Mouse (Mus musculus) spleen, adult 2 months (tissue): ENCODE results near the gene Omp. TPM values are rescaled to one million over a fixed set of nuclear protein-coding genes. Genes with fewer than 3 reads are reported as not detected.

Experiments used
- DNase-seq, 2 experiments: peaks; one replicate each; pipeline versions ENCODE4 v3.0.0 to v3.0.0-alpha.2; 2012 to 2021; ENCODE audit warnings: low spot score in 2 of 2, low read depth in 1 of 2
- H3K27ac ChIP-seq: fragments of 200-500 bp; 2 replicates; pipeline ENCODE4 v1.5.1; 2012; ENCODE audit warnings: low read length, inconsistent platforms; ENCODE audit not compliant: insufficient read depth
- H3K27me3 ChIP-seq: fragments of 200-500 bp; 2 replicates; pipeline ENCODE4 v1.6.1; 2012; ENCODE audit warnings: mild to moderate bottlenecking, moderate library complexity, low read length, inconsistent platforms; ENCODE audit not compliant: control insufficient read depth, insufficient read depth
- H3K36me3 ChIP-seq: fragments of 200-500 bp; 2 replicates; pipeline ENCODE4 v1.6.1; 2012; ENCODE audit warnings: mild to moderate bottlenecking, low read length, inconsistent platforms; ENCODE audit not compliant: control insufficient read depth, insufficient read depth
- H3K4me1 ChIP-seq: fragments of 200-500 bp; 2 replicates; pipeline ENCODE4 v1.6.1; 2011; ENCODE audit warnings: inconsistent platforms; ENCODE audit not compliant: control insufficient read depth, insufficient read depth, insufficient read length
- H3K4me3 ChIP-seq: fragments of 200-500 bp; 2 replicates; pipeline ENCODE4 v1.5.1; 2011; ENCODE audit warnings: mild to moderate bottlenecking, inconsistent platforms; ENCODE audit not compliant: insufficient read depth, insufficient read length; ENCODE audit errors: extremely low read depth
- CTCF ChIP-seq: fragments of 200-500 bp; IDR thresholded peaks from 2 replicates; pipeline ENCODE4 v1.5.1; 2011; ENCODE audit warnings: mild to moderate bottlenecking, inconsistent platforms; ENCODE audit not compliant: insufficient read depth, insufficient read length, insufficient replicate concordance; ENCODE audit errors: extremely low read depth
- POLR2A ChIP-seq: fragments of 200-500 bp; IDR thresholded peaks from 2 replicates; pipeline ENCODE4 v1.6.1; 2011; ENCODE audit warnings: low read depth, low read length, inconsistent platforms
- WGBS: fragments of 180-500 bp; shearing (Covaris S2); methylation state at CpG from one replicate; pipeline ENCODE4 v1.1.7; 2018; 5-methylcytosine and 5-hydroxymethylcytosine counted together
- polyA plus RNA-seq: library from polyadenylated mRNA; depleted of rRNA; stranded (reverse); fragments of >200 nt; gene quantifications from 2 replicates; pipeline ENCODE4 v1.2.3, GENCODE M21; 2012

Gene Omp
- polyA plus RNA-seq, 1 experiment: 0.60 TPM

- Histone ChIP-seq H3K4me1 (peaks cover 9% of the 10 kb centered on the region), H3K27ac (no peak overlapping the region), H3K4me3 (peak overlapping the region; percentile 99), H3K27me3 (no peaks in the 10 kb centered on the region), H3K36me3 (no peaks in the 10 kb centered on the region)
- TF ChIP-seq CTCF: no peak
- no peak for TF ChIP-seq POLR2A
- DNase-seq: no peak
- WGBS: 5% methylated on average over 9 of the region's 9 CpGs
Measured at GRCm38 (mm10) chr7:98177566-98177928, 32.2 kb upstream of the Omp start.

GRCm38 (mm10) chr7:98177071-98177485, 31.8 kb upstream of the Omp start:
- no peak for DNase-seq
- TF ChIP-seq CTCF: no peak
- TF ChIP-seq POLR2A: no peak
- H3K27me3 ChIP-seq: no peaks in the 10 kb centered on the region
- H3K4me1 ChIP-seq: peaks cover 9% of the 10 kb centered on the region
- no peak overlapping the region for H3K4me3 ChIP-seq
- WGBS: 53% methylated on average over 2 of the region's 2 CpGs
- H3K27ac ChIP-seq: peak overlapping the region; percentile 12; the same call in 1 of the 2 replicates
- no peaks in the 10 kb centered on the region for H3K36me3 ChIP-seq

DNA sequence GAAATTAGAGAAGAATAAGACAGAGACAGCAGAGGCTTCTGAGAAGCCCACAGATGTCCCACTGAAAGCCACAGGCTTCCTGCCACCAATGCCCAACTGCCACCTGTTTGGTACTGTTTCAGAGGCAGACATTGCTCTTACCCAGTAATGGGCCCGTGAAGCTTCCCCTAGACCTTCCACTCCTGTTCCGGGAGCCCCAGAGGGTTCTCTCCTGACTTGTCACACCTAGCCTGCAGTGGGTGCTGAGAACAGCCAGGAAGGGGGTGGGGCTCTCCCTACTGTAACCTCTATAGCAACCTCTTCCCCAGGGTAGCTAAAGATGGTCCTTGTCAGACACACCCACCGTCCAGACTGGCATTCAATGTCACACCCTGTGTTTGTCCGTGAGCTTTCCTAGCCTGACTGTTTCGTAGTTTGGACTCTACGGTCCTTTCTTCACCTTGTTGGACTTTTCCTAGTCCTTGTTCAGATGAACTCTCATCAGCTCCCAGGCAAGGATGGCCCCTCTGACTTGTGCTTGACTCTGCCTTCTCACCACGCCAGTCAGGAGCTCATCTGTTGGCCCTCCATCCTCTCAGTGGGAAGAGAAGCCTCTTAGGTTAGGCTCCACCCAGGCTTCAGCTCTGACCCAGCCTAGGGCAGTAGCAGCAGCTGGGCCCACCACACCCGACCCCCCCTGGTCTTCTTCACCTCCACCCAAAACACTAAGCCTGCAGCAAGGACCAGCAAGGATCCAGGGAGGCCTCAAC, 31.2 kb upstream of the Omp start:
- no peak for DNase-seq
- no peak overlapping the region for H3K4me3 ChIP-seq
- peaks cover 9% of the 10 kb centered on the region for H3K4me1 ChIP-seq
- 44% methylated on average over 8 of the region's 8 CpGs for WGBS
- peak overlapping the region; percentile 12; the same call in 1 of the 2 replicates for H3K27ac ChIP-seq
- H3K36me3 ChIP-seq: no peaks in the 10 kb centered on the region
- TF ChIP-seq CTCF (no peak), POLR2A (no peak)
- no peaks in the 10 kb centered on the region for H3K27me3 ChIP-seq

DNA sequence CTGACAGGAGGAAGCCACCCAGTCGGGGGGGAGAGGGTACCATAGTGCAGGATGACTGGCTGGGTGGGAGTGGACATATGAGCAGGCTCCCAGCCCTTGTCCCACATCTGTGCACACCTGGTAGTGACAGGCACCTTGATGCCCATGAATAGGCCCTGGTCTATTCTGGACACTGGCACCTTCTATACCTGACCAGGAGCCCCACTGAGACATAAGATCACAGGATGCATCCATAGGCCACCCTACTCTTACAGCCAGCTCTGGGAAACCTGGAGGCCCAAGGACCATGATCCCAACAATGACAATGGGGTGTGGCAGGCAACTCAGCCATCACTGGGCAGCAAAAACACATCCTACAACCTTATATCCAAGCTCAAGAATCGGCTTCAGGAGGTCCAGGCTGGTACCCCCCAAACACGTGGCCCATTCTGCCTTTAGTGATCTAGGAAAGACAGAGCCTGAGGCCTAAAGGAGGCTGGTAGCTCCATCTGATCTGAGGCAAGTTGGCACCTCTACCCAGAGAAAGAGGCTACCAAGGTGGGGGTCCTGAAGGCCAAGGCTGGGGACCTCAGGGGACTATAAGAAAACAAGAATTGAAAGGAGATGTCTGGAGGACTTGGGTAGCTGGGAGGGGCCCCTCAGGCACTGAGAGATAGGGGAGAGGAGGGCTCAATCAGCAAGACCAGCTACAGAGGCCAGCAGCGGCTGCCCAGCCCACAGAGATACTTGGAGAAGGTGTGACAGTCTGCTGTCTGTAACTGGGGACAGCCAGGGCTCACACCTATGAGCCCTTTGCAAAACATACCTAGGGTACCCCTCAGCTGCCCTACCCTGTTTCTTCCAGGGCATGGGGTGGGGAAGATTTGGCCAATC, 29.8 kb upstream of the Omp start:
- 82% methylated on average over 4 of the region's 4 CpGs for WGBS
- no peak for DNase-seq
- Histone ChIP-seq H3K4me3 (no peak overlapping the region), H3K27ac (peak overlapping the region; percentile 18; the same call in 1 of the 2 replicates), H3K27me3 (no peaks in the 10 kb centered on the region), H3K4me1 (peaks cover 9% of the 10 kb centered on the region), H3K36me3 (no peaks in the 10 kb centered on the region)
- no peak for TF ChIP-seq CTCF
- TF ChIP-seq POLR2A: no peak

GRCm38 (mm10) chr7:98173408-98173807, 28.1 kb upstream of the Omp start:
- H3K4me1 ChIP-seq: peaks cover 7% of the 10 kb centered on the region
- H3K4me3 ChIP-seq: no peak overlapping the region
- no peaks in the 10 kb centered on the region for H3K27me3 ChIP-seq
- H3K27ac ChIP-seq: no peak overlapping the region
- TF ChIP-seq POLR2A: no peak
- TF ChIP-seq CTCF: no peak
- 40% methylated on average over 4 of the region's 4 CpGs for WGBS
- no peak for DNase-seq
- no peaks in the 10 kb centered on the region for H3K36me3 ChIP-seq

- Histone ChIP-seq H3K27ac (no peak overlapping the region), H3K4me1 (peaks cover 3% of the 10 kb centered on the region), H3K27me3 (no peaks in the 10 kb centered on the region), H3K36me3 (no peaks in the 10 kb centered on the region), H3K4me3 (no peak overlapping the region)
- no peak for DNase-seq
- WGBS: 89% methylated on average over 8 of the region's 8 CpGs
- TF ChIP-seq POLR2A: no peak
- TF ChIP-seq CTCF: no peak
Measured at GRCm38 (mm10) chr7:98172661-98173060, 27.4 kb upstream of the Omp start.
